Mouse (Mus musculus) cerebellum, adult 18-20 months (tissue): ENCODE measurements around the gene 1700037H04Rik.

Source experiments
- DNase-seq, 2 experiments: peaks; one replicate each; pipeline ENCODE4 v3.0.0; 2021

Gene 1700037H04Rik

GRCm38 (mm10) chr2:131178828-131179245 is 19.0 kb upstream of the 1700037H04Rik start:
- DNase-seq: peak; percentile 31 to 47

GRCm38 (mm10) chr2:131177932-131178331 is 18.1 kb upstream of the 1700037H04Rik start:
- DNase-seq: no peak

GRCm38 (mm10) chr2:131176491-131176890 is 16.6 kb upstream of the 1700037H04Rik start:
- DNase-seq: no peak

DNA sequence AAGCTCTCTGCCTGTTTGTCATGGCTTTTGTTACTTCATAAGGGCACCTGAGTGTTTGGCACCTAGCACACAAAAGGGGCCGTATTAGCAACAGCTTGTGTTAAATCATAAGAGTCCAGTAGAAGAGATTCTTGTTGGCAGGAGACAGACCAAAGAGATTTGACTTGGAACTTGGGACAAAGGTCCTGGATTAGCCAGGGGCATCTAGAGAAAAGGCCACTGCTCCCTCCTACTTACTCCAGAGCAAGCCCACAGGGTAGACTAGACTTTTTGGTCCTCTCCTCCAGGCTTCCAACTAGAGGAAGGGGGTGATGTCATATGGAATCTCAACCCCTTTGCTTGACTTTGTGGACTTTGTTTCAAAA is 16.0 kb upstream of the 1700037H04Rik start:
- DNase-seq: no peak

GRCm38 (mm10) chr2:131175286-131175944 is 15.5 kb upstream of the 1700037H04Rik start:
- DNase-seq: no peak

DNA sequence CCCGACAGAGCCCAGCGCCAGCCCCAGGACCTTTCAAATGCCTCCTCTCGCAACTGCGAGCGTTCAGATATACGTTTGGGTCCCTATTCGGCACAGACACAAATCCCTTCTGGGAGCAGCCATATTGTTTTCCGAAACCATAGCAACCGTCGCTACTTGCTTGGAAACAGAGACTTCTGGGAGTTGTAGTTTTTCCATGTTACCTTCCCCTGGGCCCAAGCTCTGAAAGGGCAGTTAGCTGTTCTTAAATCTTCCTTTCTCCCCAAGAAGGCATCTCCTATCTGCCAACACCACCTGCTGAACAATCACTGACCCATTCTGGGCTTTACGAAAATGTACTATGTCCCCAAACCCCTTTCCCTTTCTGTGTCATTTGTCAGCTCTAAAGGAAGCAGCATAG is 14.8 kb upstream of the 1700037H04Rik start:
- DNase-seq: peak; percentile 63 to 78

DNA sequence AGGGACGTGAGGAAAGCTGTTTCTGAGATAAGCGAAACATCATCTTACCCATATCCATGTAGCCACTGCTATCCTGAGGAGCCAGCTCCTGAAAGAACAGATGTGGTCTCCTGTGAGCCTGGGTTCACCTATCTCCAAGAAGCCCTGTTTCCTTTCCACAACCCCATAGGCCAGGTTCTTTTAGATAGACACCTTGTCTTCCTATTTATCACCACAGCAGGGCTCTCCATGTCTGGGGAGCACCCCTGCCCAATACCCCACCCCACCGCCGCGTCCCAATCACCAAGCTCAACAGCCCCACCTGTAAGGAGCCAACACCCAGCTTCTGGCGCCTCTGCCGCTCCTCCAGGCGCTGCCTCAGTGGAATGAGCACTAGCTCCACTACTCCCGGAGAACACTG is 12.4 kb upstream of the 1700037H04Rik start:
- no peak for DNase-seq

DNA sequence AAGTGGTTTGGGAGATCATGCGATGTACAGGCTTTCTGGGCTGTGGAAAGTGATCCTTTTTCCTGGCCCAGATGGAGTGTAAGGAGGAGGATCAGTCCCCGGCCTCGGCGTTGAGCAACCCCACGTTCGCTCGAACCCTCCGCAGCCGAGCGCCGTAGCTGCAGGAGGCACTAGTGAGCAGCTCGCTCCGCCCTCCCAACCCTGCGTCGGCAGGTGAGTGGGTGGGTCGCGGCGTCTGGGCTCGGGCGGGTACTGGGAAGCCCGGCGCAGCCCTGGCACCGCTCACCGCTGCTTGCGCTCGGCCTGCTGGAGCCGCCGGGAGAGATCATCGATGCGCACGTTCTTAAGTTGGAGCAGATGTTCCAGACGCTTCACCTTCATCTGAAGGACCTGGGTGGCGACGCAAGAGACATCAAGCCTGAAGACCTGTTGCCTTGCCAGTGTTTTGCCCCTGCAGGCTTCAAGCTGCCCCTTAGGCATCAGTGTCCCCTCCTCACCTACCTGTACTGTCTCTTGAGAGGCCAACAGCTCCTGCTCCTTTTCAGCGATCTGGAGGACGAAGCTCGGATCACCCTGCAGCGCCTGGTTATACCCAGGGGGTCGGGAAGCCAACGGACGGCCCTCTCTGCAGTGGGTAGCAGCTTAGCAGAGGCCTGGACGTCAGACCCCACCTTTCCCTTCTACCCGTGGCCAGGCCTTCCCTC is 11.7 kb upstream of the 1700037H04Rik start:
- DNase-seq: peak; percentile 65 to 69

DNA sequence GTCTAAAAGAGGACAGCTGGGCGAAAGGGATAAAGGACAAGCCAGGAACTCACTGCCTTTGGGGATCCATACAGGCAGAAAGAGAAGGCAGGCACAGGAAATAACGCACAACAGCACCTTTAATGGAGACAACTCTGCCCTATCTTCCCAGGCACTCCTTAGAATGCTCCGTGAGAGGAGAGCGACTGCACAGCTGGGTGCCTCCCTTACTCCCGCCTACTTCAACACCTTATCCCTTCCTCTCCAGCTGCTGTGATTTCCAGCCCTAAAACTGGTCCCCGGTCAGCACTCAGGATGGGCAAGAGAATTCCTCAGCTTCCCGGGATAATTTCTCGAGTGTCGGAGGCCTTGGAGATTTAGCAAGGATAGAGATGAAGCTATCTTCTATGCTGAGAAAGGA is 11.1 kb upstream of the 1700037H04Rik start:
- no peak for DNase-seq

GRCm38 (mm10) chr2:131168914-131169313 is 9.0 kb upstream of the 1700037H04Rik start:
- no peak for DNase-seq

- no peak for DNase-seq
Measured at GRCm38 (mm10) chr2:131167984-131168383, 8.1 kb upstream of the 1700037H04Rik start.

DNA sequence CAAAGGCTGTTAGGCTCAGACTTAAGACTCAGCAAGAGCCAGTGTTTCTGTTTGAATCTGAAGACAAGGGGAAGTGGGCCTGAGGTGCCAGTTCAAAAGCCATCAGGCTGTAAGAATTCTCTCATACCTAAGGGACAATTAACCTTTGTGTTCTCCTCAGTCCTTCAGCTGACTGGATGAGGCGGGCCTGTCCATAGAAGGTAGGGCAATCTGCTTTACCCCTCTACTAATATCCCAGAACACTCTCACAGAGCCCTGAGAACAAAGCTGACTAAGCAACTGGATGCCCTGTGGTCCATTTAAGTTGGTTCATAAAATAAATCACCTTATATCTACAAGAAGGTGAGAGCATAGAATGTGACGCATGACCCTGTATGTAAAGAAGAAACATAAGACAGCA is 6.3 kb upstream of the 1700037H04Rik start:
- no peak for DNase-seq

- DNase-seq: no peak
Measured at GRCm38 (mm10) chr2:131163924-131164323, 4.0 kb upstream of the 1700037H04Rik start.

DNA sequence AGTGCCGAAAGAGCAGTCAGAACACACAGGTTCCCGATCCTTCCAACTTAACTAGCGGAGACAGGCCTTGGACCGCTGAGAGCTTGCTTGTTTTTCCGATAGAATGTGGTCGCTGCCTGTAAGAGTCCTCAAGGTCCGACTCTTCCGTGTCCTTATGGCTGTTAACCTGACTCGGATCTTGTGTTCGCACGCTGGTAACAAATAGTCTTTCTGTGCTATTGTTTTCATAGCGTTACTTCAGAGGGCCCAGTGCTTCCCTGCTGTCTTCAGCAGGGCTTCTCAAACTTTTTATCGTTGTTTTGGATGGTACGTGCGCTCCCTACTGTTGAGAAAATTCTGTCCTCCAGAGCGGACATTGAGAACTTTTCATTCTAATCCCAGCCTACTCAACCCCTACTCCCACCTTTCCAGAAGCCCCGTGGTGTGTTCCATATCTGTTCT is 810 bp upstream of the 1700037H04Rik start:
- peak in 1 of 2 experiments; percentile 16 for DNase-seq

GRCm38 (mm10) chr2:131159491-131159910 is 380 bp downstream of the 1700037H04Rik start:
- DNase-seq: no peak

DNA sequence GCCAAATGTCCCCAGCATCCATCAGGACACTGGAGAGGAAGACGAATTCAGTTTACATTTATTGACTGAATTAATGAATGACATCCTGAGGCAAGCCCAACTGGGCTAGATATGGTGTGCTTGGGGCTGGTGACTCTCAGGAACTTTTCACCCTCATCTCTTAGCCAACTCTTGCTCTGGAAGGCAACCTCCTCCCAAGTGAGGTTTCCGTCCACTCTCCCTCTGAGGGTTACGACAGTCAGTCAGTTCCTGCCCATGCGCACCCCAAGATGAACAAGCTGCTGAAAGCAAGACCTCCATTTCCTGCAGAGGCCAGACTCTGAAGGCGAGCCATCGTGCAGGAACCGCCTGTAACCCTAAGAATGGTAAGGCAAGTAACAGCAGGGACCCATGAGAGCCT is 2.9 kb downstream of the 1700037H04Rik start:
- no peak for DNase-seq

DNA sequence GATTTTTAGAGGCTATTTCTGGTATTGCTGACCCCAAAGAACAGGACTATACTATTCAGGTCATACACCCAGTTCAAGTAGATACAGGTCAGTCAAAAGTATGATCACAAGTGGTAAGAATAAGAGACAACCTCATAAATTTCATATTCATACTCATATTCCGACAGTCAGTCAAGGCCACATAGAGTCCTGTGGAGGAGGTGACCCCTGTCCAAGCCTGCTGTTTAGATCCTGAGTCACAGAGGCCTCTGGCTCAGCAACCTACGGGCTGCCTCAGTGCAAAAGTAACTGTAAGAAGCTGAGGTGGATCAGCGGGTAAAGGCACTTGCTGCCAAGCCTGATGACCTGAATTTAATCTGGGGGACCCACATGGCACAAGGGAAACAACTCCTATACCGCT is 5.8 kb downstream of the 1700037H04Rik start:
- DNase-seq: no peak

- no peak for DNase-seq
Measured at GRCm38 (mm10) chr2:131152166-131152730, 7.6 kb downstream of the 1700037H04Rik start.

- DNase-seq: no peak
Measured at GRCm38 (mm10) chr2:131149254-131149578, 10.7 kb downstream of the 1700037H04Rik start.

- DNase-seq: no peak
Measured at GRCm38 (mm10) chr2:131148353-131149253, 11.3 kb downstream of the 1700037H04Rik start.

DNA sequence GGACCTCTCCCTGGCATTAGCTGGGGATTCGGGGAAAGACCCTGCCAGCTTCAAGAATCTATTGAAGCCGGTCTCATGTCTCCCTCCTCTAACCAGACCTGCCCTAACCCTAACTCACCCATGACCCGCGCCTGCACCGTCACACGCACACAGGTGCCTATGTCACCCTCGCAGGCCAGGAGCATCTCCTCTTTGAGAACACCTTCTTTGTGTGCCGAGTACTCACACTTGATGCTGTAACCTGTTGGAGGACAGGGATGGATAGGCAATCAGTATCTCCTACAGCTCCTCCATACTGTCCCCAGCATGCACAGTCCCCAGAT is 12.9 kb downstream of the 1700037H04Rik start:
- no peak for DNase-seq

DNA sequence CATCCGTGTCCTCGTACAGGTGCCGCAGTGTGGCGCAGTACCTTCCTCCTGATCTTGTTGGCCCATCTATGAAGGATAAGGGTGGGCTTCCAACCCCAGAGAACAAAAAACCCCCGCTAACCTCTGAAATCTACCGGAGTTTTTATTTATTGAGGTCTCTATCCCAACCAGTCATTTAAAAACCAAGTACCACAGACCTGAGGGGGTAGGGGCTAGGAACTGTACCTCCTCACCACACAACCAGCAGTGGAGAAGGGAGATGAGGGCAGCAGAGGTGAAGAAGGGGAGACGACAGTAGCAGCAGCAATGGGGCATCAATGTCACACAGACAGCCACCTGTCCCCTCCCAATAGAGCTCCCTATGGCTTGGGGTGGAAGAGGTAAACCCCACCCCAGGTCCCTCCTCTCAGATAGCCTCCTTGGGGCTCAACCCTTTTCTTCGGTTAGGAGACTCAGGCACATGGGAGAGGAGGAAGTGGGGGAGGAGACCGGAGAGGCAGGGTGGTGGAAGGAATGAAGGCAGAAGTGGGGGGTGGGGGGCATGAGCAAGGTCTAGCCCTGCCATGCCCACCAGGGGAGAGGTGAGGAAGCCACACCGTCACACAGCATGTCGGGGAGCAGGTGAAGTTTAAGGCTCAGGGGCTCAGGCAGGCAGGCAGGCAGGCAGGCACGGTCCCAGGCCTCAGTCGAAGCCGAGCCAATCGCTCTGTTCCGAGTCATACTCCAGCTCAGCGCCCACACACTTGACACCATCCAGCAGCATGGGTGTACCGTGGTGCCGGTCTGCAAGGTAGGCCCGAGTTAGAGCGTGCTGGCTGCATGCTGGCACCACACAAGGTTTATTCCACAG is 13.5 kb downstream of the 1700037H04Rik start:
- no peak for DNase-seq
